8 mouse cellular contexts compared by ENCODE assay signal in genomic region chr11:109651566-109652024, GRCm38 (mm10). TPM values are rescaled to one million over a fixed set of nuclear protein-coding genes. Genes with fewer than 3 reads are reported as not detected.
DNase-seq lines count a peak whose midpoint lies in the region; ATAC-seq lines count a peak whose summit lies in the region.

No protein-coding gene starts in this region.

- peak overlapping the region; percentile 90 for H3K9ac ChIP-seq in stomach, embryonic 16.5 days (ENCODE audit: low read length)

- under 1% methylated on average over 21 of the region's 21 CpGs for WGBS in stomach, embryonic 16.5 days

- peaks cover 19% of the 10 kb centered on the region for H3K4me1 ChIP-seq in stomach, embryonic 16.5 days (ENCODE audit: control insufficient read depth, insufficient read depth, low read length)

- peak overlapping the region; percentile 93 for H3K4me3 ChIP-seq in stomach, embryonic 16.5 days (replicated peaks; ENCODE audit: low read length)

- no peaks in the 10 kb centered on the region for H3K27me3 ChIP-seq in stomach, embryonic 16.5 days (ENCODE audit: control insufficient read depth, insufficient read depth, low read length)

- peak overlapping the region; percentile 88 for H3K27ac ChIP-seq in stomach, embryonic 16.5 days (ENCODE audit: low read length)

- H3K36me3 ChIP-seq in stomach, embryonic 16.5 days (ENCODE audit: control insufficient read depth, insufficient read depth, low read length) = 0 out of 2 replicates have a peak, but pooled peaks cover 6% of the 10 kb centered on the region

- ATAC-seq in granulocyte monocyte progenitor cell, adult 5-6 weeks (replicated peaks; ENCODE audit: poor library complexity, severe bottlenecking) = peak; percentile 0; the same call in 1 of the 2 replicates
- peak; percentile 2; the same call in 1 of the 2 replicates for ATAC-seq in stomach, embryonic 16.5 days (ENCODE audit: insufficient read depth, low FRiP score)

- H3K4me2 ChIP-seq in stomach, embryonic 16.5 days (ENCODE audit: low read depth, low read length) = peak overlapping the region; percentile 93

- H3K9me3 ChIP-seq in stomach, embryonic 16.5 days (replicated peaks; ENCODE audit: control insufficient read depth, low read length) = no peaks in the 10 kb centered on the region

- DNase-seq in retina, postnatal 1 day = peak; percentile 58
- DNase-seq in retina, embryonic 14.5 days (ENCODE audit: low spot score) = no peak
- peak; percentile 52 for DNase-seq in cerebellum, adult 9-10 months
- peak; percentile 42 to 49 for DNase-seq in kidney, adult 8-10 months
- DNase-seq in lung, postnatal 10 days = peak; percentile 62
- DNase-seq in left cerebral cortex, adult 9 months (ENCODE audit: low spot score in 2 of 2) = no peak

RNA-seq across cellular contexts. Expression of gene Prkar1a, which starts 2.4 kb away (rescaled TPM):
- 91.7 and 101 TPM in 2 replicates for total RNA-seq in granulocyte monocyte progenitor cell, adult 5-6 weeks (2014; fragmentation: Nextera tagmentation)
- 77.3 and 83.9 TPM in 2 replicates for total RNA-seq in granulocyte monocyte progenitor cell, adult 5-6 weeks (2017)
- polyA plus RNA-seq in stomach, embryonic 16.5 days (2015; fragmentation: Nextera tagmentation; extraction: Ambion mirVana) = 303 and 305 TPM in 2 replicates

RNA-seq across cellular contexts. Expression of gene Wipi1, which starts 39.8 kb away (rescaled TPM):
- total RNA-seq in granulocyte monocyte progenitor cell, adult 5-6 weeks (2014; fragmentation: Nextera tagmentation) = 5.7 and 8.4 TPM in 2 replicates
- total RNA-seq in granulocyte monocyte progenitor cell, adult 5-6 weeks (2017) = 1.6 and 6.2 TPM in 2 replicates
- 43.2 and 44.8 TPM in 2 replicates for polyA plus RNA-seq in stomach, embryonic 16.5 days (2015; fragmentation: Nextera tagmentation; extraction: Ambion mirVana)

Comparison
In these comparisons a context has a peak if more than half of its experiments do, and no peak if none do; other contexts are left out.
1. DNase-seq: peak in retina, postnatal 1 day (single experiment), cerebellum, adult 9-10 months (single experiment), kidney, adult 8-10 months (2 of 2) and lung, postnatal 10 days (single experiment); none in retina, embryonic 14.5 days (single experiment) and left cerebral cortex, adult 9 months (0 of 2).